Mouse (Mus musculus): ENCODE measurements at regions not wholly inside any gene's neighbourhood (a gene's known extent, or its start where the extent isn't known, plus 50 kb on each side); places are given as distances from the start of the nearest gene placed in this dataset.

GRCm38 (mm10) chr6:94957172-94957668, 159.8 kb upstream of the Kbtbd8 start:
- no peak for DNase-seq (ENCODE audit: low spot score in 2 of 2)

- no peak for DNase-seq (ENCODE audit: low spot score in 2 of 2)
Observed at GRCm38 (mm10) chr6:94954580-94954979, 162.5 kb upstream of the Kbtbd8 start.

DNA sequence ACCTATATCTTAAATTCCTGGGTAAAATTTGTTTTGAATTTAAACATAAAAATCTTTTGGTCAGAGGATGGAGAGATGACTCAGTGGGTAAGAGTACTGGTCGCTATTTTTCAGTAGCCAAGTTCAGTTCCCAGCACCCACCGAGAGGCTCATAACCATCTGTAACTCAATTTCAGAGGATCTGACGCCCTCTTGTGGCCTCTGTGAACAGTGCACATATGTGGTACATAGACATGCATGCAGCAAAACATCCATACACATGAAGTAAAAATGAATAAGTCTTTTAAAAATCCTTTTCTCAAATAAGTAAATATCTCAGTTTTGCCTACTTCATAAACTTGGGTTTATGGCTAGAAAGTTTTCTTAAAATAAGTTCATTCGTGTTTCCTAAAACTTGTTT, 163.4 kb upstream of the Kbtbd8 start:
- no peak for DNase-seq (ENCODE audit: low spot score in 2 of 2)

DNA sequence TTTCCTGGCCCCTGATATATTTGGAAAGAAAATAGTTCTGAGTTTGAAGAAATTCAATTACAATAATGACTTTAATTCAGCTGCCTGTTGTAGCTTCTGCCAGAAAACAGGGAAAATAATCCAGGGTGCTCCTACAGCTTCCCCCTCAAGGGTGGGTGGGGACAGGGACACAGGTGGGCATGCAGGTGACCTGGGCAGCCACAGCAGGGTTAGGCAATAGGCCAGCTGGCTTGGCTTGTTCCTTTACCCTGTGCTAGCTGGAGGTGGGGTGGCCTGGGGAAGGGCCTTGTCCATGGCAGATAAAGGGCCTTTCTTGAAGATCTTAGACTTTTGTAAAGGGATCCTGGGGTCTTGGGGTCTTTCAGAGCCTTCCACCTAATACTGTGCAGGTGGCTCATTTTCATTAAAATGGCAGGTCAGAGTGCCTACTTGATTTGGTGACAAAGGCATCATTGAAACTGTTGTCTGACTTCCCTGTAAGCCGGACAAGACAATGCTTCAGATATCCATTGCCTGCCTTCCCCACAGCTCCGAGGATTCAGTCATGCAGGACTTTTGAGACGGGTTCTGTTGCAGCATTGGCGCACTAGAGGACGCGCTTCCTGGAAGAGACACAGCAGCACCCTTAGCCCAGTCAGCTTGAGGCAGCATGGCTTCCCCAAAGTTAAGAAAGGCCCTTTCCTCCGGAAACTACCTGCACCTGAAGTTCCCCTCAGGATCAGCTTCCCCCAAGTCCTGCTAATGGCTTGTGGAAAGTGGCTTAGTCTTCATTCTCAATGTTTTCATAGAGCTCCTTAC, 164.9 kb upstream of the Kbtbd8 start:
- no peak for DNase-seq (ENCODE audit: low spot score in 2 of 2)

- no peak for DNase-seq (ENCODE audit: low spot score in 2 of 2)
Observed at GRCm38 (mm10) chr6:94950944-94951343, 166.1 kb upstream of the Kbtbd8 start.

DNA sequence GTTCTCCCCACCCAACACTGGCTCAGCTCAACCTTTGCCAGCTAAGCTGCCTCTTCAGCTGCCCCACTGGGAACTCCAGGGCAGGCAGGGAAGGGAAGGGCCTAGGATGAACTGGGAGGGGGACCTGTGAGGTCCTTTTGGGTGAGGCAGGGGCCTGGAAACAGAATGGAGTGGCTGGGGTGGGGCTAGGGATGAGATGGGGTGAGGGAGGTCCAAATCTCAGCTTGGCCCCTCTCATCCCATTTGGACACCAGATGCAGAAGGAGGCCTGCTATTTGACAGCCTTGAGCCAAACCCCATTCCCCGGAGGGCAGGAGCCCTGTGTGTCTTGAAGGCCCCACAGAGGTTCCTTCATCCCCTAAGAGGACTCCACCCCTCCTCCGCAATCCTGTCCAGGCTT, 166.7 kb upstream of the Kbtbd8 start:
- no peak for DNase-seq (ENCODE audit: low spot score in 2 of 2)

DNA sequence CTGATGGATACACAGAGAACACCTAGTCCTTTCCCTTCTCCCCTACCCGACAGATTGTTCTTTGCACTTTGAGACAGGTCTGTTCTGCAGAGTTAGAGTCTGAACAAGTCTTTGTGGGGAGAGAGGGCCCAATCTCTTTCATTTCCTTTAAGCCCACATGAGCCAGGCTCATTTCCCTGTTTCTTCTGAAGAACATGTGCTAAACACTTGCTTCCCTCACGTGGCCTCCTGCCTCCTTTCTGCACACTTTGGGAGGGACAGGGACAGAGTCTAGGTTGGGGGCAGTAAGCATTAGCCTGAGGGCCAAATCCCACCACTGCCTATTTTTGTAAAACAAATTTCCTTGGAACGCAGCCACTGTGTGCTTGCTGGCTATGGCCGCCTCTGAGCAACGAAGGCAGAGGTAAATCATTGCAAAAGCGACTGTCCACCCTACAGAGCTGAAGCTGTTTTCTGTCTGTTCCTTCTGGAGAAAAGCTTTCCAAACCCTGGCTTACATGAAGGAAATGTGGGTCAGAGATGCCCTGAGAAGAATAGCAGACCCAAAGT, 170.6 kb upstream of the Kbtbd8 start:
- DNase-seq (ENCODE audit: low spot score in 2 of 2): no peak

DNA sequence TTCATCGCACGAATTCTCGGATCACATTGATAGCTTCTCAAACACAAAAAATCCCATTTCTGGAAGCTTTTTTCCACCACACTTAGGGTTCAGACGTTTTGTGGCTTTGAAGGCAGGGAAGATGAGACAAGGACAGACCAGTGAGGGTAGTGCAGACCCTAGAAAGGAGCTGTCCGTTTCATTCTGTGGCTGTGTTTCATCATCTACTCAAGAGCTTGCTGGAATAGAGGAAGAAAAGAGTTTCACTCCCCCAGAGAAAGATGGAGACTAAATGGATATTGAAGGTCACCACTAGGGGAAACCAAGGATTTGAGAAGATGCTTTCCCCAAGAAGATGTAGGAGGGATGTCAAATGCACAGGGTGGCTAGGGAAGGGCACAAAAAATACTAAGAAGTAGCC, 171.3 kb upstream of the Kbtbd8 start:
- DNase-seq (ENCODE audit: low spot score in 2 of 2): no peak

DNA sequence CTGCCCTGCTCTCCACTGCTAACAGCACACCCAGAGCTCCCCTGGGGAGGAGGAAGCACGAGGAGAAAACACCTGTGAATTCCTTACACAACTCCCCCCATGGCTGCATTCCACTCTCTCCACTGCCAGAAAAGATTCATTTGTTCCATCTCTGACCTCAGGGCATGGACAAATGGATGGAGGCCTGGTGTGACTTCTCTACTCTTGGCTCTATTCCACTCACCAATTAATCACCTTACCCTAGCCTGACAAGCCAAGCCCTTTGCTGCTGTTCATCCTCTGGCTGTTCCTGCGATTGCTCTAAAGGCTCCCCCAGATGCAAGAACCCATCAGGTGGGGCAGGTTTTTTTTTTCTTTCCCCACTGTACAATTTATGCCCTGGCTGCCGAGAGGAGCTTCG, 172.8 kb upstream of the Kbtbd8 start:
- no peak for DNase-seq (ENCODE audit: low spot score in 2 of 2)

GRCm38 (mm10) chr6:94938949-94939348, 178.1 kb upstream of the Kbtbd8 start:
- DNase-seq (ENCODE audit: low spot score in 2 of 2): no peak

- no peak for DNase-seq (ENCODE audit: low spot score in 2 of 2)
Observed at GRCm38 (mm10) chr6:94936206-94936605, 180.8 kb upstream of the Kbtbd8 start.

DNA sequence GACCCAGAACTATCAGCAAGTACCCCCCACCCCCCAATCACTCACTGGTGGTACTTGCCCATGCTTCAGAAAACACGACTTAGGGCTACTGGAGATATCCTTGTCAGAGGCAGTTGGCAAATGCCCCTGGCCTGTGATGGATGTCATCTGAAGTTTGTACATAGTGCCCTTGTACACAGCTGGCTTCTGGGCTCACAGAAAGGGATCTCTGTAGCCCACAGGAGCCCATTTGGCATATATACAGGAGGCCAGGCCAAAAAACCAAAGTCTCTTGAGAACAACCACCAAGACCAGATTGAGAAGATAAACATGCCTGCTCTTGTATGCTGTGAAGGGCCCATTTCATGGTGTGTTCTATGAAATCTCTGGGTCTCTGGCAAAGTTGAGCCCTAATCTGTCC, 181.3 kb upstream of the Kbtbd8 start:
- DNase-seq (ENCODE audit: low spot score in 2 of 2): no peak

GRCm38 (mm10) chr6:94927811-94928210, 189.2 kb upstream of the Kbtbd8 start:
- no peak for DNase-seq (ENCODE audit: low spot score in 2 of 2)

- no peak for DNase-seq (ENCODE audit: low spot score in 2 of 2)
Observed at GRCm38 (mm10) chr6:94926652-94927211, 190.3 kb upstream of the Kbtbd8 start.

DNA sequence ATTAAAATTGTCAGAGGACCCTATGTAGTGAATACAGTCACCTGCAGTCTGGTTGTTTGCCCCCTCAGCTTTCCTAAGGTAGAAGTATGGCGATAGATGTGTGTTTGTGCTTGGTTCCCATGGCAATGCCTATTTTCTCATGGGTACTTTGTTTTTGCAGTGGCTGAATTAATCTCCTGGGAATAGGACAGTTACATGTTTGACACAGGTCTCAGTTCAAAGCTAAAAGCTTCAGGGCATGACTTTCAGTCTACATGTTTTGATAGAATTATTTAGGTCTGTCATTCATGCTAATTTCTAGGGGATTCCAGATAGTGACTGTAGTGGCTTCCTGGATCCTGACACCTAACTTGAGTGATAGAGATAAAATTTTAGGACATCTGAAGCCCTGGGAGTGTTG, 191.6 kb upstream of the Kbtbd8 start:
- DNase-seq (ENCODE audit: low spot score in 2 of 2): no peak

DNA sequence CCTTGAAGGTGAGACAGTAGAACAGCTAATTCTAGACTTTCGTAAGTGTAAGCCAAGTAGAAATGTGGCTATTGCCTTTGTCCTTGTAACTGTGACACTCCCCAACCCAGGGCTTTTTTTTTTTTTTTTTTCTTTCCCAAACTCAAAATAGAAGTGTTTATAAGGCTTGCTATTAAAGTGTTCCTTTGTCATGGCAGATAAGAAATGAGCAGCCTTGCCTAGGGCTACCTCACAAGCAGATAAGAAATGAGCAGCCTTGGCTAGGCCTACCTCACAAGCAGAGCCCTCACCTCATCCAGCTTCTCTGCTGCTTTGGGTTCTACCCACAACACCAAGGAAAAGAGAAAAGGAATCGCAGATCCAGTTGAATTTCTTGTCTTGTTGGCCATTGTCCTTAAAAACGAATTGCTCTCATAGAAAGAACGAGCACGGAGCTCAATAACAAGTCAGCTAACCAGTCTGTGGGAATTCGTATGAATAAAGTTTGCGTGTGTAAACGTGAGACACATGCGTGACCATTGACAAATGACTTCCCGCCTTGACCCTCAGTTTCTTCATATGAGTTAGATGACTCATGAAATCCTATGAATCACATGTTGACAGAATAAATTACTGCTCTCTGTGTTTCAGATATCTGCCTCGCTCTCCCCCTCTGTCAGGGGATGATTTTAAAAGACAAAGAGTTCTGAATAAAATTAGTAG, 192.6 kb upstream of the Kbtbd8 start:
- DNase-seq (ENCODE audit: low spot score in 2 of 2): no peak

DNA sequence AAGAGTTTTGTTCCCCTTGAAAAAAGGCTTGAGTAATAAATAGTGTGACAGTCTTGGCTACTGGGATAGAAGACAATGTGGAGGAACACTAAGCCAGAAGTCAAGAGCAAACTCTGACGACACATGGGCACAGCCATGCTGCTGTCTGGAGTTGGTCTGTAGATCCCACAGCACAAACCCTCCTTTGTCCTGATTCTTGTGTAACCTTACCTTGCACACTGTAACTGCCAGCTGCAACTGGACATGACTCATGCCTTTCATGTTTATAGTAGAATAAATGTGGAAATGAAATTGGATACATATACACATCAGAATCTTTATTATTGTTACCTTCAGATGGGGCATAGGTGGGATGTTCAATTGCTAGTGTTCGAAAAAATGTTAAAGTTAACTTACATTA, 195.3 kb upstream of the Kbtbd8 start:
- DNase-seq (ENCODE audit: low spot score in 2 of 2): no peak

GRCm38 (mm10) chr6:94920770-94921169, 196.3 kb upstream of the Kbtbd8 start:
- no peak for DNase-seq (ENCODE audit: low spot score in 2 of 2)

DNA sequence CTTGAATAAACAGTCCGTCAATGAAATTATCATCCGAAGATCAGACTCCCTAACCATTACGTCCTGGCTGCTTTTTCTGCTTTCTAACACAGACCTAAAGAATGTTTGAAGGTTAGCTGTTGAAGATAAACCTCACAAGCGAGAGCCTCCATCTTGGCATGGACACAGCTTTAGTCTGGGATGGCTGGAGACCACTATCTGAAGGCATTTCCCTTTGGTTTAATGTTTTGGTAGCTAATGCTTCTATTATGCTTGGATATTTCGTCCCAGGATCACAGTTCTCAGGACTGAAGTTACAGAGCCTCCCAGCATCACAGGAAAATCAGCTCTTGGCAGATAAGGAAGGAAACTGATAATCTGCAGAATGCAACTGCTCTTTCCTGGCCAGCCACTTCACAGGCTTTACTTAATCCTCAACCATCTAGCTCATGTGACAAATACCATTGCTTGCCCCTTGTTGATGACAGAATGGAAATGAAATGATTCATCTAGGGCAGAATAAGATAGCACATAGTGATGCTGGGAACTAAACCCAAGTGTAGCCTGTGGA, 197.8 kb upstream of the Kbtbd8 start:
- no peak for DNase-seq (ENCODE audit: low spot score in 2 of 2)

DNA sequence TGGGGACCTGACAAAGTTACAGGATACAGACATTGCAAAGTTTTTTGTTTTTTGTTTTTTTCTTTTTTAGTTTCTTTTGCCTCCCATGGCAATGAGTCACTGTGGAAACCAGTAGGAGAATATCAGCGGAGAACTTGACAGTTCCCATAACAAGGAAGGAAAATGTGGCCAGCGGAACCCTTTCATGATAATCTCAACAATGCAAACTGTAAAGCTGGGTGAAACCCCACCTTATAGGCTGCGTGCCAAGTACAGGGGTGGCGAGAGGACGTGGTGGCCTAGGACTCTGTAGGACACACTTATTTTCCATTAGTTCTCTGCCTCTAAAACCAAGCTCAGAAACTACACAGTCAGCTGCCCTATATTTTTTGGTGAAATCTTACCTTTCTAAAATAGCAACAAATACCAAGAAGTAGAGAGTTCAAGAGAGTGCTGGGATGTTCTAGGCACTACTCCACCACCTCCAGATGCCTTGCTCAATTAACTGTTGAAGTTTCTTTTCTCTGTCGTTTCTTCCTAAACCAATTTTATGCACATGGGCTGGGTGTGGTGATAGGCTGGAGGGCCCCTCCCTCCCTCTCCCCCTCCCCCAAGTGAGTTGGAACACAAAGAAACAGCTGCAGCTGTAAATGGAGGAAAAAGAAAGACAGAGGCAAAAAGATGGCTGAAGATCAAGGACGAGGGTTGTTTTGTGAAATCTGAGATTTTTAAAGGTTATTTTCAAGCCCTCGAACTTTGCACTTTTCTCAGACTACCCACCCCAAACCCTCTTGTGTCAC, 201.0 kb upstream of the Kbtbd8 start:
- DNase-seq (ENCODE audit: low spot score in 2 of 2): peak; percentile 3 to 7

DNA sequence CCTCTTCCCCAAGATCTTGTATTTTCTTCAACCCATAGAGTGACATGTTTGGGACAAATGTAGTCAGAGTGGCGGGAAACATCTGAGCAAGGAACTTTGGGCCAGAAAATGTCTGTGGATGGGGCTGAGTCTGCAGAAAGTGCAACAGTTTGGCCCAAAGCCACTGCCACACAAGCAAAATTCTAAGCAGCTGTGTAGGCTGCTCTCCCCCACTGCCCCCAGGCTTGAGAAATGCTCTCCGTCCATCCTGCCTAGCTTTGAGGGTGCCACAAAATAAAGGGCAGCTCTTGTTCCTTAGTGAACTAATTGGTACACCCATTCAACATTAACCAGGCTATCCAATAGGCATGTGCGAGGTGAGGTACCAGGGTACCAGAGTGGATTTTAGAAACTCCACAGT, 205.2 kb upstream of the Kbtbd8 start:
- DNase-seq (ENCODE audit: low spot score in 2 of 2): no peak

GRCm38 (mm10) chr6:94911374-94911773, 205.7 kb upstream of the Kbtbd8 start:
- no peak for DNase-seq (ENCODE audit: low spot score in 2 of 2)

All from frontal cortex, postnatal 25 days (tissue).